Mouse (Mus musculus) left cerebral cortex, postnatal 4 days (tissue): ENCODE results near the gene Ttbk1. TPM values are rescaled to one million over a fixed set of nuclear protein-coding genes. Genes with fewer than 3 reads are reported as not detected.

Experiments
- DNase-seq: peaks from one replicate; pipeline ENCODE4 v3.0.0-alpha.2; 2022
- intact Hi-C: fragments of 180-260 bp; cut with DNase I; formaldehyde crosslinking; loops from one replicate; pipeline ENCODE4 v1.15.1; 2025
- total RNA-seq, 2 experiments: library from RNA; stranded (reverse); gene quantifications; 2 replicates each; pipeline ENCODE4 v1.2.3; 2021

Ttbk1 gene
- total RNA-seq, 2 experiments from 2014 or later, result 86.7 to 88.6 TPM

DNA sequence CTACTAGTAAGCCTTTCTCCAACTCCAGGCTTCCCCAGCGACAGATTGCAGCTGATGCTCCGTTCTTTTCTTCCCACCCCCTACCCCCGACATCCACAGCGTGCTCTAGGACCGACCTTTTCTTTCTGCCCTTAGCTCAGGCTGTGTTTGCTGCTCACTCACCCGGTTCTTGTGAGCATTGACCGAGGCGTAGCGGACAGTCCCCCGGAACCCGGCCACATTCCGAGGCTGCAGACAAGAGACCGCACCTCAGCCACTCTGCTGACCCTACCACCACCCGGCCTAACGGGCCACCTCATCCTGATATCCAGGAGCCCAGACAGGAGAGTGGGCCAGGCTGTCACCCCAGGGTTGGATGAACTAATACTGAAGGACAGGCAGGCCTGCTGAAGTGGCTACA is 10.2 kb downstream of the Ttbk1 start:
- DNase-seq, result no peak
- intact Hi-C loops, result no loop called here

DNA sequence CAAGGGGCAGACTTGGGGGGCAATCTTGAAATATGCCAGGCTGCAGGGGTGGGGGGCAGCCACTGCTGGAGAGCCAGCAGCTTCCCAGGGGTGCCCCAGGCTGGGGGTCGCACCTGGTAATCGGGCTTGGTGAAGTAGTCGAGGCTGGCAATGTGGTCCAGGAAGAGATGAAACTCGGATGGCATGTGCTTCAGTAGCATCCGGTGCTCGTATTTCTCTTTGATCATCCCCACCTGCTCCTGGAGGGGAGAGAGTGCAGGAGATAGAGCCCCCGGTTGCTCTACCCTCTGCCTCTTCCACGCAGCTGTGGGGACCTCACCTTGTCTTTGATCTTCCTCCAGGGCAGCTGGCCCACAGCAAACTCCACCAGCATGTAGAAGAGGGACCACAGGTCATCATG is 10.9 kb downstream of the Ttbk1 start:
- no peak for DNase-seq
- intact Hi-C loops, result no loop called here

DNA sequence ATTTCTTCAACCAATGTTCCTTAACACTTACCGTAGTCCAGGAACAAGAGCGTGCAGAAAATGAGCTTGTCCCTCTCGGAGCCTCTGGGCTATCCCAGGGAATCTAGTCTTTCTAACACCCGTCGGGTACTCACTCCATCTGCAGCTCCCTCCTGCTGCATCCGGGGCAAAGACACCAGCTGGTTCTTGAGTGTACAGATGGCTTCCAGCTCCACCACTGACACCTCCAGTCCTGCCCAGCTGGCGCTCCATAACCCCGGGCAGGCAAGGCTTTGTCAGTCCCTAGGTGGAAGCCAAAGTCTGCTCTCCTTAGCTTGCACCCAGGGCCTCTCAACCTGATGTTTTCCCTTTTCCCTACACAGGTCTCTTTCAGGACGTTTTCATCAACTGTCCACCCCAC is 19.6 kb downstream of the Ttbk1 start:
- intact Hi-C loops, result no loop called here
- DNase-seq, result peak; percentile 49

DNA sequence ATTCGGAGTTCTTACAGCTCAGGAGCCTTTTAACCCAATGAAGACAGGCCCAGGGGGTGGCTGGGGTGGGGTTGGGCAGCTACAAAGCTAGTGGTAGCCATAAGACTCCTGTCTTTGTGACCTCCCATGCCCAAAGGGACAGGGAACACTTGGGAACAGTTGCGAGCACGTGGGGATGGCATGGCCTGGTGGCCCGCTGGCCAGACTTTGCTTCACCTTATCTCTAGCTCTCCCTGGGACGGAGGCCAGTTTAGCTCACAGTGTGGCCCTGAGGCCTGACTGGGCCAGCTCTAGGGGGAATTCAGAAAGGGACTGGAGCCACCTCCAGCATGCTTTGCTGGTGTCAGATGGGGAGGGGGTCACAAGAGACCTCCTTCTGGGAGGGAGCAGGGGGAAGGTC is 25.2 kb downstream of the Ttbk1 start:
- intact Hi-C loops, result no loop called here
- no peak for DNase-seq

DNA sequence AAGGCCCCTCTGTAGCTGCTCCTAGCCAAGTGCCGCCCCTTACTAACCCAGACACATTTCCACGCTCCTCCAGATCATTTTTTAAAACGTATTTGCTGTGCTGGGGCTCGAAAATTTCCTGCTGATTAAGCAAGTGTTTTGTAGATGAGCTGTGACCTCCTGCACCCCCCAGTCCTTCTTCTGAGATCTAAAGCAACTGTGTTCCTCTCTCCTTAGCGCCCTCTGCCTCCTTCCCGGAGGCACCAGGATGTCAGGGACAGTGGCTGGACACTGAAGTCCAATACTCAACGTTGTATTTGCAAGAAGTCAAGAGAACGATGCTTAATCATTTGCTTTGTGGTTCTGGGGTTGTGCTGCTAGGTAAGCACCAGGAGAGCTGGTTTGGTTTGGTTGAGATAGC is 26.1 kb downstream of the Ttbk1 start:
- intact Hi-C loops, result no loop called here
- DNase-seq, result no peak

DNA sequence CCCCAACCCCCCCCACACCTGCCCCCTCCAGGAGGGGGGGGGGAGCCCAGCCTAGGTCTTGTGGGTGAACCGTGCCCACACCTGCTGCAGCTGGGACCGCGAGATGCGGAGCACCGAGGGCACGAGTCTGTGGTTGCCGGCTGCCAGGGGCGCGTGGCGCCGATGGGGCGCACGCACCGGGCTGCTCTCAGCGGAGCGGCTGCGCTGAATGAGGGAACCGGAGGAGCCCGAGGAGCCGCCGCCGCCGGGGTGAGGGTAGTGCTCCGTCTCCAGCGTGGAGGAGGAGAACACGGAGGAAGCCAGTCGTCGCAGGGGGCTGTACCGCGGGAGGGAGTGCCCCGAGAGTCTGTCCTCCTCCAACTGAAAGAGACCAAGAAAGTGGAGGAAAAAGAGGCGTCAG is 26.8 kb downstream of the Ttbk1 start:
- DNase-seq, result no peak
- intact Hi-C loops, result no loop called here

DNA sequence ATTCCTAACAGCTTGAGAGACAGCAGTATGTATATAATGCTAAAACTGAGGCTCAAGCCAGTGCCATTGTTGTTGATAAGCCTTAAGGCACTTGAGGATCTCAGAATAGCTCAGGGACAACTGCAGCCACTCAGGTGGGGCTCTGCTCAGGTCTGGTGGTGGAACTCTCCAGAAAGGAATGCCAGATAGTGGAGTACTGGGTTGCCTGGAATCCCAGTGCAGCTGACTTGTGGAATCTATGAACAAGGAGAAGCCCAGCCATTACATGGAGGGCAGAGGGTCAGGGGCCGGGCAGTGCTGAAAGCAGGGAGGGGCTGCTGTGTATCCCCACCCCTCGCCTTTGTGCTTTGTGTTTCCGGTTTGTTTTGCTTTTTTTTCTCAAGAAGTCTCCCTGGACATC is 29.0 kb downstream of the Ttbk1 start:
- intact Hi-C loops, result no loop called here
- DNase-seq, result no peak

DNA sequence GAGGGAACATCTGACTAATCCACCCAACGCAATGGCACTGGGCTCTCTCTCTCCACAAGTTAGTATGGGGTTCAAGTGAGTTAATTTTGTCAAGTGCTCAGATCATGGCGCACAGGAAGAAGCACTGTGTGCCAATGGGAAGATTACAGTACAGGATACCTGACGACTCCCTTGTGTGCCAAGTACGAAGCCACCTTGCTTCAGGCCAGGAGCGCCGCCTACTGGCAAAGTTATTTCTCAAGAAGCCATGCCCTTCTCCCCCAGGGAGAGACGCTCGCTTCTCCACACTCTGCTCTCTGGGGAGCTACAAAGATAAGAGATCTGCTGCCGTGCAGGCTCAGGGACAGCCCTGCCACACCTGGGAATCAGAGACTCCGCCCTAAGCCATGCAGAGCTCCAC is 29.7 kb downstream of the Ttbk1 start:
- DNase-seq, result peak; percentile 48
- intact Hi-C loops, result no loop called here

DNA sequence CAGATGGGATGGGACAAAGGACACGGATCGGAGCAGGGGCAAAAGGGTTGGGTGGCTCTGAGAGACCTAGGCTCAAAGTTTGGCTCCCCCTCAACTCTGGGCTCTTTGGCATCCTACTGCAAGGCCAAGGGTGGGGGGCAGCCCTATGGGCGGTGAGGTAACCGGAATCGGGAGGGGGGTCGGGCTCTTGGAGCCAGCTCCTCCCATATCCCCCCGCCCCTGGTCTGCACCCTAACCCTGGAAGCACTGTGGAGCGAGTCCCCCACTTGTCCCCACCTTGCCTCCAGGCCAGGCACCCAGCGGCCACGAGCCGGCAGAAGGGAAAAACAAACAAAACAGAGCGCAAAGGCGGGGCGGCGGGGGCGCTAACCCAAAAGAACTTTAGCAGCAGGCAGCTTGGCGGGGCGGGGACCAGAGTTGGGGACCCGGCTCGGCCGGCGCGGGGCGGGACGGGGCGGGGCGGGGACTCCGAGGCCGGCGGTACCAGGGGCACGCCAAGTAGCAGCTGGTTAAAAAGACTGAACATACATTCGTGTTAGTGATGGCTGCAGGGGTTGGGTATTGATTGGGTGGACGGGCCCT is 32.3 kb downstream of the Ttbk1 start:
- peak; percentile 47 for DNase-seq
- intact Hi-C loops, result no loop called here

DNA sequence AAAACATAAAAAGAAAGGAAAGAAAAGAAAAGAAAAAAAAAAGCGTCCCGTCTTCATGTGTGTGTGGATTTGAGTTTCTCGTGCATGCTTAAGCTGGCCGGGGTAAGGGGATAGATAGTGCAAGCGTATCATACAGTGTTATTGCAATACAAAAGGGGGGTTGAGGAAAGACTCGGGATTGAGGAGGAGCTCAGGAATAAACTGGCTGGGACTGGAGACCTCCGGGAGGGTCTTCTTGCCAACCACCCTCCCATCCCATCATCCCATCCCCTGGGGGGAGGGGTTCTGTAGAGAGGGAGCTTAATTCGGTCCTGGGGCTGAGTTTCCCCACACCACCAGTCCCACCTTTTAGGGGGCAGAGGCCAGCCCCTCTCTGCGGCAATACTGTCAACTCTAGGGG is 32.9 kb downstream of the Ttbk1 start:
- intact Hi-C loops, result no loop called here
- no peak for DNase-seq

DNA sequence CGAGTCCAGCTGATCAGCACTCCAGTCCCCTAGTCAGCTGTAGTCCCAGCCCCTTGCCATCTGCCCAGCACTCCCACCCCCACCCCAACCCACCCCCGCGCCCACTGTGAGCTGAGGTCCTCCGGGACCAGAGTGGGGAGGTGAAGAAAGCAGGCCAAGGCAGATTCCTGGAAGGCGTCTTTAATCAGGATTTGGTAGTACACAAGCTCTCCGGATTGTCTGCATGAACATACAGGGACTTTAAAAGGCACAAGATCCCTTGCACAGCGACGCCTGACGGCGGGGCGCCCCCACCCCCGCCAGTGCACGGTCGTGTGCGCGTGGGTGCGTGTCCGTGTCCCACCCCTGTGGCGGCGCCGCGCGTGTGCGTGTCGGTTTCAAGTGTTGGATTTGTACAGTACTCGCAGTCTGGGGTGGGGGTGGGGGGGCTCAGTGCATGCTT is 33.5 kb downstream of the Ttbk1 start:
- DNase-seq, result no peak
- intact Hi-C loops, result no loop called here

DNA sequence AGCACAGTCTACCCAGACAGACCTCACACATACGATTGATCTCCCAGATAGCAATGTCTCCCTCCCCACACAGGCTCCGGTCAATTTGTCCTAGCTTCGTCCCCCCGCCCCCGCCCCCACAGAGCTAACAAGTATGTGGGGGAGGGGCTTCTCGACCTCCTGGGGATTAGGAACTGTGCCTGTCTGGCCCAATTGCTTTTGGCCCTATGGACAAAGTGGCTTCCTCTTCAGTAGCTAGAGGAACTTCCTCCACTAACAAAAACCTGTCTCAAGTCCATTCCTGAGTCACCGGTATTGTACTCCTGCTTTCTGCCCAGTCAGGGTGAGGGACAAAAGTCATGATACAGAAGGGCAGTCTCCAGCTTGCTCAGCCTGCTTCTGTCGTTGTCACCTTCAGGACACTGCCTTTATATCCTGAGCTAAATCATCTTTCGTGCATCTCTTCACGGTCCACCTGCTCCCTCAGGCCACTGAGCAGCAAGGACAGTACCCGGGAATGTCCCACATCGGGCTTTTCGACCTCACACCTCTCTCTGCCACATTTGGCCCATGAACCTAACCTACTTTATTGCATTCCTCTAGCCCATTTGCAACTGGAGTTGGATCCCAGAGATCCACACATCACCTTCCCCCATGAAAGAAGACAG is 34.0 kb downstream of the Ttbk1 start:
- DNase-seq, result no peak
- intact Hi-C loops, result no loop called here

DNA sequence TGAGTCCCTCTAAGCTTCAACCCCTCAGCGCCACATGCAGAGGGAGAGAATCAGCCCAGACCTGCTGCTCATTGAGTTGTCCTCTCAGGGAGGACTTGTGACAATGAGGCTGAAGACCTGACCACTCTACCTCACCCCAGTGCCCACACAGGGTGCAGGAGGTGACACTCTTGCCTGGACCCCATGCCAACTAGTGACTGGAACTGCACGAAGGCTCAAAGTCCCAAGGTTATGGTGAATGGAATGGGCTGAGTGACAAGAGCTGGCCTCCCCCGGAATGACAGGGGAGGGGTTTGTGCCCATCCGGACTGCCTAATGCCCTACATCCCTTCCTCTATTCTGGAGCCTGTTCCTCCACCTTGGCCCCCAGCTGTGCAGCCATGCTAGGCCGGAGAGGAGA is 34.8 kb downstream of the Ttbk1 start:
- intact Hi-C loops, result no loop called here
- no peak for DNase-seq

DNA sequence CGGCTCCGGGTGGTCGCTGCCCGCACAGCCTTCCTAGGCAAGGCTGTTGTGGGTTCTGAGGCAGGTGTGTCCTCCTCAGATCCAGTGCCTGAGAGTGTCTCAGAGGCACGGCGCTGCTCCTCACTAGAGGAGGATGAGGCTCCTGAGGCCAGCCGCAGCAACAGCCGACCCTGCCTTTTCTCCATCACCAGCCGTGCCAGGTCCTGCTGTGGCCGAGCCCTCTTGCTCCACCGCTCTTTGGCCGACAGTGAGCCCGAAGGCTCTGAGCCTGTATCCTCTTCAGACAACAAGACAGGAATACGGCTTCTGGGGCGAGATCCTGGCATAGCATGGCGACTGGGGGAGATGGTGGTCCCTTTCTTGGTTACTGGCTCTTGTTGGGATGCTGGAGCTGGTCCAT is 41.2 kb downstream of the Ttbk1 start:
- intact Hi-C loops, result no loop called here
- no peak for DNase-seq

DNA sequence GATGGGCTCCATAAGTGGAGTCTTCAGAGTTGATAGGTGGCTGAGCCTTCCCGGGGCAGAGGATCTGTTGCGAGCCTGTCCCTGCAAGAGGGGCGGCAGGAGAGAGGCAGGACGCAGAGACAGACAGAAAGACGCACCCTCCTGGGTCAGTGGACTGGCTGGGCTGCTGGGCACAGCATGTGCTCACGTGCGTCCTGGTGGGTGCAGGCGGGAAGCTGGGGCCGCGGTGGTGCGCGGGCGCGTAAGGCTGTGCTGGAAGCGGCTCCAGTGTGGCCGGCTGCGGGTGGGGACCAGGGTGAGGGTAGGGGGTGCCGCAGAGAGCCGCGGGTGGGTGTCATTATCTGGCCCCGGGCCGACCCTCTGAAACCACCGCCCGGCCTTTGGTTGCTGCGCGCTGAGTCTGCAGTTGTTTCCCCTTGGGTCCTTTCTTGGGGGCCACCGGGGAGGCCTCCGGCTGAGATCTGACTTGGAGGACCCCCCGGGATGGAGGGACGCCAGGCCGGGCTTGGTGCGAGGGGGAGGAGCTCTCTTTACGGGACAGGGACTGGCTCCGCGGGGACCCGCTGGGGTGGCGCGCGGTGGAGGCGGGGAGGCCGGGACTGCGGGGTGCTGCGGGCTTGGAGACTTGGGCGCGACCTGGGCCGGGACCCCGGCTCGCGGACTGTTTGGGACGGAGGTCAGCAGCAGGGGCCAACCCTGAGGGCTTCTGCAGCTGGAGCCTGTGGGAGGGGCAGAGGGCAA is 42.5 kb downstream of the Ttbk1 start:
- intact Hi-C loops, result no loop called here
- no peak for DNase-seq

DNA sequence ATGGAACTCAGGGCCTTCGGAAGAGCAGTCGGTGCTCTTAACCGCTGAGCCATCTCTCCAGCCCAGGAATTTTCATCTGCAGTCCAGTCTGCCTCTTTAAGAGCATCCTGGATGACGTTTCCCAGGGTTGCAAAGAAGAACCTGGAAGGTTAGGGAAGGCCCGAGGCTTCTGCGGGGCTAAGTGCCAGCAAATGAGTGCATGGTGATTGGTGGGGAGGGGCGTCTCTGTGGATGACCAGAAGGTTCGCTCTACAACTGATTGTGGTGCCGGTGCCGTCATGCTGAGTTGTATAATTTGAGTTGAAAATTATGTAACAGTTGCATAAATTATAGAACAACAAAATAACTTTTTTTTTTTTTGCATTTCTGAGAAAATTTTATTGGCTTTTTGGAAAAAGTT is 48.3 kb downstream of the Ttbk1 start:
- intact Hi-C loops, result no loop called here

DNA sequence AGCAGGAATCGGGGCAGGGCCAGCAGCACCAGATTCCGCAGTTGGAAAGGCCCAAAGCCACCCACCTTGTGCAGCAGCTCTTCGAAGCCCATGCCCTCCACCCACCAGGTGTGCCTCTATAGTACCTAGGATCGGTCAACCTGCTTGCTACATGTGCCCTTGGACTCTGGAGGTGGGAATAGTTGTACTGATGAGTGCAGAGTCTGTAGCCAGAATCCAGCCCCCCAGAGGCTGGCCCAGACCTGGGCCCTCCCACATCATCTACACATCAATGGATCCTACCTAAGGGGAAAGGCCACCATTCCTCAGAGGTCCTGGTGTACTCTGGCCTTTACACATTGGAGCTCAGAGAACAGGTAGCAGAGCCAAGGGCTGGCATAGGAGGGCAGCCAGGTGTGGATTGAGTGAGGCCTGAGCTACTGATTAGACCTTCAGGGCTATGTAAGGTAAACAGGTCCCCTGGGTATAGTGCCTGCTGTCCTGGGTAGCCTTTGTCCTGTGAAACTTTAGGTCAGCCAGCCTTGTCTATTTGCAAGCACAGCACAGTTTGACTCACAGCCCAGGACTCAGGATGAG is 49.1 kb downstream of the Ttbk1 start, which contains the start of gene Slc22a7:
Gene Slc22a7, minus strand, starts transcription at position 160 of the 576 bp plus-strand sequence.
- DNase-seq, result no peak
- intact Hi-C loops, result no loop called here

More for the DNA sequence above, 48.3 kb downstream of the Ttbk1 start:
- no peak for DNase-seq

DNA sequence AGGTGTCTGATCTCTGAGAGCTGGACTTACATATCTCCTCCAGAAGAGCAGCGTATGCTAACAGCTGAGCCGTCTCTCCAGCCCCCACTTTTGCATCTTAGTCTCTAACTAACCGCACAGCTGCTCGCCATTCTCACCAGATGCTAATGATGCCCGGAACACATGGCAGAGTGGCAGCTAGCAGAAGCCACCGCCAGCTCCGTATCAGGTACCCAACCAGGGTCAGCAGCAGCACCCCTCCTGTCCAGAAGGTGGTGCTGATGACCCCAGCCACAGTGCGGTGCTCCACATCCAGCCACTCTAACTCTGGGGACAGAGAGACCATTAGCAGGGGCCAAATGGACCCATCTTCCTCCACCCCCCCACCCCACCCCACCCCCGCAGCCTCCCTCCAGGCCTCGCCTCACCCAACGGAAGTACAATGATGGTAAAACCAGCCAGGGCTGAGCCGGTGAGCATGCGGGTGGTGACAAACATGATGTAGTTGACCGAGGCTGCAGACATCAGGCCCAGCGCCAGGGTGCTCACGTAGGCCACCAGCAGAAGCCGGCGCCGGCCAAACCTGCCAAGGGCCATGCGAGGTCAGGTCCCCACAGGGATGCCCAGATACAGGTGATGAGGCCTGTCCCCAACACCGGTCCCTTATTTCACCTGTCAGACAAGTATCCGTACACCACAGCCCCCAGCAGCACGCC is 50.7 kb downstream of the Ttbk1 start:
- intact Hi-C loops, result no loop called here
- peak; percentile 46 for DNase-seq

DNA sequence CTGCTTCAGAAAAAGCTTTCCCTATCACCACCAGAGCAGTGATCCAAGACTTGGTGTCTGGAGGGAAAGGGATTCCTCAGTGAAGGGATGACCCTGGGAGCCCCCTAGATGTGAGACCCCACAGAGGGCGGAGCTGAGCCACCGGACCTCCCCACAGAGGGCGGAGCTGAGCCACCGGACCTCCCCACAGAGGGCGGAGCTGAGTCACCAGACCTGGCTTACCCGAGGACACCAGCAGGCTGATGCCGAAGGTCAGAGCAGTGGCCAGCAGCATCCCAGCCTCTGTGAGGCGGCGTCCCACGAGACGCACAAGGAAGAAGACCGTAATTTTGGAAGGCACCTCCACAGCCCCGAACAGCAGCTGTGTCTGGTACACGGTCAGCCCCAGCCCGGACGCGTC is 53.8 kb downstream of the Ttbk1 start:
- DNase-seq, result peak; percentile 38
- intact Hi-C loops, result no loop called here

DNA sequence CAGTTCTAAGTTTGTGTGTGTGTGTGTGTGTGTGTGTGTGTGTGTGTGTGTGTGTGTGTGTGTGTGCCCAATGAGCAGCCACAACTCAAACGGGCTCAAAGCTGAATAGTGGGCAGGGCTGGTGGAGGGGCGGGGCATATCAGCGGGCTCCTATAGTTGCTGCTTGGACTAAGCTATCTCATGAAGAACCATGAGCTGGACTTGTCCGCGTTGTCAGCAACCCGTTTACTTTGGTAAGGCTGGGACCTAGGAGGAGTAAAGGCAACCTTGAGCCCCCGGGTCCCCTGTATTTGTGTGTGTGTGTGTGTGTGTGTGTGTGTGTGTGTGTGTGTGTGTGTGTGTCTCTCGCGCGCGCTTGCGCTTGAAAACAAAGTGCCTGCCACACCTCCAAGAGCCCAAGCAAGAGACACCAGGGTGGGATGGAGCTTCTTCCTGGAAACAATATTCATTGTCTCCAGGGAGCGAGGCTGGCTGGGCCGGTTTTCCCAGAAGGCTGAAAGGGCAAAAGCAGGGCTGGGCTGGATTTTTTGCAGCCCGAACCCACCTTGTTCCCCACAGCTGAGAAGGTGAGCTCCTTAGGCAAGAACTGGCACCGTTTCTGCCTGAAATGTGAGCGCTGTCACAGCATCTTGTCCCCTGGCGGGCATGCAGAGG is 58.6 kb downstream of the Ttbk1 start, which contains the start of gene Crip3:
Gene Crip3, plus strand, starts transcription at position 166 of the 654 bp plus-strand sequence.
- no peak for DNase-seq
- intact Hi-C loops, result no loop called here

DNA sequence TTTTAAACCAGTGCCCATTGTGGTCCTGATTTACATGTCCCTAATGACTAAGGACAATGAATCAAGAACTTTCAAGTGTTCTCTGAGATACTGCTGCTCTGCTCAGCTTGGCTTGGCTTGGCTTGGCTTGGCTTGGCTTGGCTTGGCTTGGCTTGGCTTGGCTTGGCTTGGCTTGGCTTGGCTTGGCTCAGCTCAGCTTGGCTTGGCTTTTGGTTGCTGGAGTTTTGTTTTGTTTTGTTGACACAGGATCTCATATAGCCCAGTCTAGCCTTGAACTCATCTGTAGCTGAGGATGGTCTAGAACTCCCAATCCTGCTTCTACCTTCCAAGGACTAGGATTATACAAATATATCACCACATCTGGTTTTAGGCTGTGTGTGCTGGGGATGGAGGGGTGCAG is 61.0 kb downstream of the Ttbk1 start:
- DNase-seq, result no peak
- intact Hi-C loops, result no loop called here
